Mouse (Mus musculus) layer of hippocampus, adult 18-20 months (tissue): Measurements from ENCODE around the gene Olfr996. TPM values are rescaled to one million over a fixed set of nuclear protein-coding genes. Genes with fewer than 3 reads are reported as not detected.
"Not testable (repeated sequence)": the region's sequence is repeated elsewhere in the genome, so short reads cannot be mapped to it uniquely, and the experiment has no call there.

ENCODE experiments used
- DNase-seq, 2 experiments: peaks; one replicate each; pipeline ENCODE4 v3.0.0; 2022; ENCODE audit warnings: low spot score in 2 of 2
- long read RNA-seq: library from polyadenylated mRNA; stranded (forward); transcript quantifications from one replicate; pipeline ENCODE4 v2.0.0, GENCODE M21; 2021
- total RNA-seq, 2 experiments: library from RNA; stranded (reverse); gene quantifications; 2 replicates each; pipeline ENCODE4 v1.2.3; 2021

Olfr996 gene
- not detected for total RNA-seq
- long read RNA-seq: 0 reads

- no peak for DNase-seq
Measured at GRCm38 (mm10) chr2:85578915-85579314, at the start of gene Olfr996. Gene Olfr996, plus strand, starts transcription at chr2:85579215.

- no peak for DNase-seq
Measured at GRCm38 (mm10) chr2:85532082-85532778, 46.8 kb upstream of the Olfr996 start.

GRCm38 (mm10) chr2:85533934-85534333 lies 45.1 kb upstream of the Olfr996 start:
- no peak for DNase-seq

GRCm38 (mm10) chr2:85554806-85555205 lies 24.2 kb upstream of the Olfr996 start:
- no peak for DNase-seq

GRCm38 (mm10) chr2:85560226-85560625 lies 18.8 kb upstream of the Olfr996 start:
- DNase-seq: no peak

- DNase-seq: peak; percentile 17 to 73
Measured at GRCm38 (mm10) chr2:85561187-85561586, 17.8 kb upstream of the Olfr996 start.

- not testable (repeated sequence) for DNase-seq
Measured at GRCm38 (mm10) chr2:85588648-85589047, 9.6 kb downstream of the Olfr996 start, which contains the start of gene Olfr998. Gene Olfr998, plus strand, starts transcription at chr2:85588948.

- no peak for DNase-seq
Measured at GRCm38 (mm10) chr2:85611803-85612202, 32.8 kb downstream of the Olfr996 start, which contains the start of gene Olfr1000. Gene Olfr1000, minus strand, starts transcription at chr2:85611903.

Other genes starting within 250 kb of the Olfr996 start
- gene Olfr987, start 239.9 kb upstream of the Olfr996 start, total RNA-seq: not detected
- not detected for gene Olfr988, start 216.0 kb upstream of the Olfr996 start, total RNA-seq
- not detected for gene Olfr992, start 169.7 kb upstream of the Olfr996 start, total RNA-seq
- gene Olfr993, start 164.3 kb upstream of the Olfr996 start, total RNA-seq: not detected
- not detected for gene Olfr994, start 142.8 kb upstream of the Olfr996 start, total RNA-seq
- gene Olfr995, start 135.6 kb upstream of the Olfr996 start, total RNA-seq: not detected
- under 1 TPM in 1 of 2 experiments, not detected in 1; 0.23 TPM for gene 4833423E24Rik, start 60.2 kb upstream of the Olfr996 start, total RNA-seq
- gene Olfr998, start 9.7 kb downstream of the Olfr996 start, total RNA-seq: not detected
- not detected for gene Olfr1000, start 32.7 kb downstream of the Olfr996 start, total RNA-seq
- gene Olfr1002, start 71.5 kb downstream of the Olfr996 start, total RNA-seq: not detected
- gene Olfr154, start 85.2 kb downstream of the Olfr996 start, total RNA-seq: not detected
- not detected for gene Olfr1006, start 99.6 kb downstream of the Olfr996 start, total RNA-seq
- not detected for gene Olfr1008, start 110.2 kb downstream of the Olfr996 start, total RNA-seq
- gene Olfr1009, start 136.2 kb downstream of the Olfr996 start, total RNA-seq: not detected
- gene Olfr1012, start 183.6 kb downstream of the Olfr996 start, total RNA-seq: not detected
- not detected for gene Olfr1013, start 187.9 kb downstream of the Olfr996 start, total RNA-seq
- gene Olfr1014, start 193.5 kb downstream of the Olfr996 start, total RNA-seq: not detected
- gene Olfr1015, start 202.8 kb downstream of the Olfr996 start, total RNA-seq: not detected
- not detected for gene Olfr1016, start 223.3 kb downstream of the Olfr996 start, total RNA-seq
- gene Olfr1018, start 239.3 kb downstream of the Olfr996 start, total RNA-seq: not detected